Mouse (Mus musculus) thymus, postnatal 25 days (tissue): ENCODE measurements at regions not wholly inside any gene's neighbourhood (a gene's known extent, or its start where the extent isn't known, plus 50 kb on each side); places are given as distances from the start of the nearest gene placed in this dataset.
"Not testable (repeated sequence)": the region's sequence is repeated elsewhere in the genome, so short reads cannot be mapped to it uniquely, and the experiment has no call there.

ENCODE experiments used
- DNase-seq: peaks from one replicate; pipeline ENCODE4 v3.0.0; 2022

DNA sequence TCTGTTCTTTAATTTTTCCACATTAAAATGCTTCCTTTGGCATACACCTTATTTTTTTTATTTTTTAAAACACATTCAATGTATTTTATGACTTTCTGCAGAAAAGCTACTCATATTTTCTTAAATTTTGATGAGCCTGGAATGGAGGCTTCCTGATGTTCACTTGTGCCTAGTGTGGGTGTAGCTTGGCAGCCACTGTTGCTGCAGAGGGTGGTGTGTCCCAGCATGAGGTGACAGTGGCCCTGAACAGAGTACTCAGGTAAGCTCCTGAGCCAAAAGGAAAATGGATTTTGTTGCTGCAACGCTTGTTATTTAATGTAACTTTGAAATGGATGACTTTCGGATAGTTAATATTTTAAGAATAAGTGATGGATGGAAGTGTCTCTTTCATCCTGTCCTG lies 170.6 kb downstream of the Eipr1 start:
- DNase-seq, result no peak

DNA sequence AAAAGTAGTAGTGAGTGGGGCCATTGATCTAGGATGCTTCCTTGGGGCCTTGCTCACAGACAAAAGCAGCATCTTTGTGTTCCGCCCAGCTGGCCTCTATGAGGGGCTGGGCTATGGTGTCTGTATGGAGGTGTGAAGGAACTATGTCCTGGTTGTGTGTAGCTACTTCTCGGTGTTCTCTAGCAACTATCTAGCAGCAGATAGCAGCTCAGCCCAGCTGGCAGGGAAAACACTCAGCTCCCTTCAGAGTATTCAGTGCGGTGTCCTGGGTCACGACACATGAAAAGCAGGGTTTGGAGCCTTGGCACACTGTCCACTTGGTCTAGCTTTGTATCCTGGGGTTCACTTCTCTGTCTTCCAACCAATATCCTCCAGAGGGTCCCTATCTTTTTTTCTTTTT lies 173.6 kb downstream of the Eipr1 start:
- no peak for DNase-seq

DNA sequence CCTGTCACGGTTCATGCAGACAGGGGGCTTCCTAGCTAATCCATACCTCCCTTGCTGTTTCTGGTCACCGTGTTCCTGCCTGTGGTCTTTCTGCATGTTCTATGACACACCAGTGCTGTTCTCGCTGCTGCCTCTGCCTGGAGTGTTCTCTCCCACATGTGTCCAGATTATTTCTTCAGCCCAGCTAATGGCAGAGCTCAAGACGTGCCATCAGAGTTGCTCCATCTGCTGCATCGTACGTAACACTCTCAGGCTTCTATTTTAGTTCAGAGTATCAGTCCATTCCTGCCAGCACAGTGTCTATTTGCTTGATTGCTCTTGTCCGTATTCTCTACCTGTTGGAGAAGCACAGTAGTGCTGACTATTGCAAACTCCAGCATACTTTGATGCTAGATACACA lies 188.3 kb downstream of the Eipr1 start:
- DNase-seq, result no peak

DNA sequence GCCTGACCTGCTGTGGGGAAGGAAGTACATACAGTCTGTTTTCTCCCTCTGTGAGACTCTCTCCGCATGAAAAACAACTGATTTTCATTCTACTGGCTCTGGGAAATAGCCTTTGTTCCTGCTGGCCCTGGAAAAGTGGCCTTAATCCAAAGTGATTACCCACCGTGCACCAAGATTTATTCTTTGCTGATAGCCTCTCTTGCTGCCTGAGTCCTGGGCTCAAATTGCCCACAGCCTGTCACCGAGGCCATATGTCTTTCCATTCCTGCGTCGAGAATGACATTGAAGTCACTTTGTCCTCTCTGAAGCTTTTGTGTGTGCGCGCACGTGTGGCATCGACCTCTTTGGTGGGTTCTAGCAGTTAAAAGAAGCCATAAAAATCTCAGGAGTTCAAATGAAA lies 197.3 kb downstream of the Eipr1 start:
- DNase-seq, result no peak

DNA sequence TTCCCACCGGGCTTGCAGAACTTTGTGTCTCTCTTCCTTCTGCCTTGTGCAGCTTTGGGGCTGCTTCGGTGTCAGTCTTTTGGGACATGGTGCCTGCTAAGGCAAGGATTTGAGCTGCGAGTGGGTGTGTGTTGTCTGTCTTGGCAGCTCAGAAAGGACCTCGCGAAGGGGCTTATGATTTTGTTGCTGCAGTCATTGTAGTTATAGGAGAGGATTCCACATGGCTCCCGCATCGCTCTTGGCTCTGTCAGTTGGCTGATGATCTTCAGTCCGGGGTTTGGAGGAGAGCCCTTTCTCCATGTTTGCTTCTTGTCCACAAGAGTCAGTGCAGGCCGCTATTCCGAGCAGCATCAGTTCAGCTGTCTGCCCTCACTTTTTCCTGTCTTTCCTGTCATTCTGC lies 197.7 kb downstream of the Eipr1 start:
- no peak for DNase-seq

DNA sequence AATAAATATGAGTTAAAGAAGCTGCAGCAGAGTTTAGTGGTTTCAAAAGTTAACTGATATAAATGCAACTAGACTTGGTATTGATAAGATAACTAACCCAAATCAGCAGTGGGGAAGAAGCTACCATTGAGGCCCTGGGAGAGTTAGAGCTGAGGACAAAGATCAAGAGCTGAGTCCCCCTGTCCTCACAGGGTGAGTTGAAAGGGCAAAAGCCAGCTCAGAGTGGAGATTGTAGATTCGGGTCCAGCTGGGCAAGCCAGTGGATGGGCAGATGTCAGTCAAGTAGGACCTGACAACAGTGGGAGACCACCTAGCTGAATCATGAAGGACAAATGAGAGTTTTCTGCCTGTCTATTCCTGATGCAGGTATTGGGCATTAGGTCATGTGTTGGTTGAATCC lies 205.6 kb downstream of the Eipr1 start:
- no peak for DNase-seq

DNA sequence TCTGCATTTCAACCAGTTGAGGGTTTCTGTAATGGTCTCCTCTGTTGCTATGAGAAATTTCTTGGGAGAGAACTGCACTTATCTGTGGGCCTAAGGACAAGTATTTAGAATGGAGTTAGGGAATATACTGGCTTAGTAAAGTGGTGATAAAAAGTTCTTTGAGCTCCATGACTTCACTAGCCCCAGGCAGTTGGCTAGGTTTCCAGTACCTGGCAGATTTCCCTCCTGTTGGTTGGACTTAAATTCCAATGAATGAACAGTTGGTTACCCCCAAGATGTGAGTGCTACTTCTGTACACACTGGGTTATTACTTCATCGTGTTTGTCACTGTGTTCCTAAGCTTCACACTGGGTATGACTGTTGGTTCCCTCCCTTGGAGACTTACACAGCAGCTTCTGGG lies 207.1 kb downstream of the Eipr1 start:
- DNase-seq, result no peak

DNA sequence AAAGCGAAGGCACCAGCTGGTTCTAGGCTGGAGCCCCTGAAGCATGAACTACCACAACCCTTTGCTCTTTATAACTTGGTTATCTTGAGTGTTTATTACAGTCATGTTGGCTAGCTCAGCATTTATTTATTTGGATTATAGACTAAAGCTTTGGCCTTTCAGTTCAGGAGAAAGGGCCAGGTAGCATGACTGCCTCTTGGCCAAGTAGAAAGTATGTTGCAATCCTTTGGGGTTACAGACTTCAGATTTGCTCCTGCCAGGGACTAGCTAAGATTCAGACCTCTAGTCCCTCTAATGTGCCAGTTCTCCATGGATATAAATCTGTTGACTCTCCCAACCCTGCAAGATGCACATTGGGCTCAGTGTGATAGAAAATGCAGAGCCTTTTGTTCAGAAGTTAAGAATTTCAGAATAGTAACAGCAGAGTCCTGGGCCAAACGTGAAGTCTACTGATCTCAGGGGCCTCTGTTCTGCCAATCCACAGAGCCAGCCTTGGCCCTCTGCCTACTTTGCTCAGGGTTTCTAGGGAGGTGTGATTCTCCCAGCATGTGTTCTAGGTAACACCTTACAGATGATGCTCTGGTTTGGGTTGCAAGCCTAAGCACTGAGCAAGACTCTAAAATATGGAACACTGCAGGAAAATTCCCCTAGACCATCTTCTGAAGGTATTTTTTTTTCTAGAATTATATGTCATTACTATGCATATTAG lies 218.2 kb downstream of the Eipr1 start:
- no peak for DNase-seq

DNA sequence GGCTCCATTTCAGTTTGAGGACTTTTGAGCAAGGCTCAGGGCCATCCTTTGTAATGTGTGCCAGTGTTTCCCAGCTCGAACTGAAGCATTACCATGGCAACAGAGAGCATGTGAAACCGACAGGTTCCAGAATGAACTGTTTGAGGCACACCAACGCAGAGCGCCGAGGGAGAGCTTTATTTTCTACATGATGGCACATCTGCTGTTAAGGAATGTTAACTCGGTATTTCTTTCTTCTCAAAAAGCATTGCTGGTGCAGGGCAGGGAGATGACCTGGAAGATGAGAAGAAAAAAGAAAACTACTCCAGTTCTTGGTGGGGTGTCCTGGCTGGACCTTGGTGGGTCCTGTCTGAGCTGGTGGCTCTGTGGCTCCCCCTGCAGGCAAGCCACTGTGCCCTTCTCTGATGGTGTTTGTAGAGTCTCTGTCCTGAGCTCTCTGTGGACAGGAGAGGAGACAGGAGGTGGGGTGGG lies 223.0 kb downstream of the Eipr1 start:
- DNase-seq, result no peak

DNA sequence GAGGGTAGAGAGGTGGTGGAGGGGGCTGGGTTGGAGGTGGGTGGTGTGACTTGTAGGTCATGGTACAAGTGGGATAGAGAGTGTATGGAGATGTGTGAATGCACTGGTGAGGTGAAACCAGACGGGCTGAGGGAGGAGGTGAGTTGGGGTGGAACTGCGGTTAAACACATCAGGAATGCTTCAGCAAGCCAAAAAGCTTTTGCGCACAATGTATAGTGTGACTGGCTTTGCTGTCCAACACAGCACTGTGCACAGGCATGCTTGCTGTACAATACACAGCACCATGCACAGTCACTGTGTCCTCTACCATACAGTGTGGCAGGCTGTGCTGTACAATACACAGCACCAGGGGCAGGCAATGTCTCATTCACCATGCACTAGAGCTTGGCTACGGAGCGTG lies 223.6 kb downstream of the Eipr1 start:
- no peak for DNase-seq

DNA sequence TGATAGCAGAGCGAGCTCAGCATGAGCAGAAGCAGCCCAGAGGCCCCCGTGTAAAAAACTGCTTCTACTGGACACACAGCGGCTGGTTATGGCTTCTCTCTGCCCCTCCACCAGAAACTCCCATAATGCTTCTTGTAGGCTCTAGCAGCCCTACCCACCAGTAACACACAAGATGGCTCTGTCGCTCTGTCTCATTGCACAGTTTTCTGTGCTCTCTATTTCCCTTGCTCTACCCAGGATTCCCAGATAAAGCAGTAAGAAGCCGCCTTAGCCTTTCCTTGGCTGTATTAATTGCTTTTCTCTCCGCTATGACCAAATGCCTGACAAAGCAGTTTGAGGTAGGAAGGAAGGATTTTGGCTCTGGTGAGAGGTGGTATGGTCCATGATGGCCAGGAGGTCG lies 228.1 kb downstream of the Eipr1 start:
- DNase-seq, result no peak

DNA sequence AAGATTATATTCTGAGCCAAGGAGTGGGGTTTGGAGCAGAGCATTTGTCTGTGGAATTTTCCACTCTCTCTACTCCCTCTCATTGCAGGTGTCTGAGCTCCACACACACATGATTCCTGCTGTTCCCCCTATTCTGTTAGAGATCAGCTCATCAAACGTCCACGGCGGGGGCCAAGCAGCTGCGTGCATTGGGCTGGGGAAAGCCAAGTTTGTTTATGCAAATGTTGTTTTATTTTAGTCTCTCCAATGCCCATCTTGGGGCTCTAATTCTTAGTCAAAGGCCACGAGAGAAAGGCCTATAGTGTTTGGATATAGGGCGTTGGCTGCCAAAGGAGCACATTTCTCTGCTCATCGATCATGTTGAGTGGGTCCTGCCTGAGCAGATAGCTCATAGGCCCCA lies 234.6 kb downstream of the Eipr1 start:
- no peak for DNase-seq

DNA sequence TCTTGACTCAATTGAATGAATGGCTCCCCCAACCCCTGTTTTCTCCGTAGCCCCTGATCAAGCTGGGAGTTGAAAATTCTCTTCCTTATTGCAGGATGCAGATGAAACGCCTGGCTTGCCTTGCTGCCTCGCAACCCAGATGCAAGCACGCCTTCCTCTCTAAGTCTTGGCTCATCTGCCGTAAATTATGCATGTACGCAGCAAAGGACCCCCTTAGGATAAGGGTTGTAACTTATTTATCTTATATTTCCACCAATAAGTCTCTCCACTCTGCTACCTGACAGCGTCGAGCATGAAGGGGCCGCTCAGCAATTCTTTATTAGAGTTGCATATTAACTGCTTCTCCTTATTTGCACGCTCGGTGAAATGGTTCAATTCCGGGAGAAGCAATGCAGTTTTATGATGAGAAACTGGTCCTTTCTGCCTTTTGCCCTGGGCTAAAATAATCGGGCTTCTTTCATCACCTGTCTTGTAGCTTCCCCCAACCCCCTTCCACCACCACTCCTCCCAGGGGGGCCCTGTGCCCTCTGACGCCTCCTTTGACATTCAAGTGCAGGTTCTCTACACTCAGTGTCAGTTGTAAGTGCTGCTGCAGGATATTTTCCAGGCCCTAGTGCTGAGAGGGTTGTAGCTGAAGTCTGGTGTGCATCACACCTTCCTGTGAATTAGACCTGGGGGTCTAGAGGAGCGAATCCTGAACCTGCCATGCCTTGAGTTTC lies 246.0 kb downstream of the Eipr1 start:
- no peak for DNase-seq

DNA sequence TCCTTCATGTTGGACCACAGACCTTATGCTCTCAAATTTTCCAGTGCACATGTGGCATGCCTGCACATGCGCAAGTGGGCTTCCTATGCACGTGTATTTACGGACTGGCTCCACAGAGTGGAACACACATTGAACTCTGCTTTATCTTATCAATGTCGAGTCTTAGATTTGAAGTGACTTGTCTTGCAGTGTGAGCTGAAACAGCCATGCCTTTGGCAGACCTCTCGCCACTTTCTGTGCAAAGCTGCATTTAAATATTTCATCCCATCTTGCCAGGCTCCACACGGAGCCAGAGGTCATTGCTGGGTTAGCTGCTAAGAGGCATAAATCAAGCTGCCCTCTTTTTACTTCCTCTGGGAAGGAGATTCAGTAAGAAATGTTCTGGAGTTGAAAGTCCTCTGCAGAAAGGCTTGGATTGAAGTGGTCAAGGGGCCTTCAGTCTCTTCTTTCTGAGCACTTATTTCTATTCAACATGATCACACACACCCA lies 248.4 kb downstream of the Eipr1 start:
- DNase-seq, result no peak

DNA sequence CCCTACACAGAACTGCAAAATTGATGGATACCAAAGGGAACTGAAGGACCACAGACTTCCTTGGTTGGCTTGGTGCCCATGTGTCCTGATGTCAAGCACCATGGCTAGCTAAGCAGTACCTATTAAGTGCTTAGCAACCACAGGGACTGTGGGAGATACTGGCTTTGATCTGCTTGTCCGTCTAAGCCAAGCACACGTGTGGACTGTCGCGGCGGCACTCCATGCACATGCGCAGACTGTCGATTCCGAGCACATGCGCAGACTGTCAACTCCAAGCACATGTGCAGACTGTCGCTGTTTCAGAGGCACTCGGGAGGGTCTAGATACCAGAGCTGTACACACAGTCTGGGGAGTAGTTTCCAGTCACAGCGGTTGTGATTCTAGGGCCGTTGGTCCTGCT lies 252.9 kb downstream of the Eipr1 start:
- DNase-seq, result no peak

DNA sequence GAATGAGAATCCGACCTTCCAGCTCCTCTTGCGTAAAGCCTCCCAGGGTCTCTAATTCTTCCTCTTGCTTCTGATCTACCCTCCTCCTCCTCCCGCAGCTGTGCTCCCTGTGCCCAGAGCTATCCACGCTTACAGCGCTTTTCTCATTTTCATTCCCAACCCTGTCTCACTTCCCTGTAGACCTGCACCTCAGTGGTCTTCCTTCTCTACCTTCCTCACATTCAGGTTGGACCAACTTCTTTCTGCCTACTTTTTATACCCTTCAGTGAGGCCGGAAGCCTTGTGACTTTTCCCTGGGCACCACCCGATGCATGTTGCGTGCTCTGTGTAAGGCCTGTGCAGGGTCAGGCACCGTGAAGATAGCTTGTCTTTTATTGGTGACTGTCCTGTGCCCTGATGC lies 263.0 kb downstream of the Eipr1 start:
- no peak for DNase-seq

DNA sequence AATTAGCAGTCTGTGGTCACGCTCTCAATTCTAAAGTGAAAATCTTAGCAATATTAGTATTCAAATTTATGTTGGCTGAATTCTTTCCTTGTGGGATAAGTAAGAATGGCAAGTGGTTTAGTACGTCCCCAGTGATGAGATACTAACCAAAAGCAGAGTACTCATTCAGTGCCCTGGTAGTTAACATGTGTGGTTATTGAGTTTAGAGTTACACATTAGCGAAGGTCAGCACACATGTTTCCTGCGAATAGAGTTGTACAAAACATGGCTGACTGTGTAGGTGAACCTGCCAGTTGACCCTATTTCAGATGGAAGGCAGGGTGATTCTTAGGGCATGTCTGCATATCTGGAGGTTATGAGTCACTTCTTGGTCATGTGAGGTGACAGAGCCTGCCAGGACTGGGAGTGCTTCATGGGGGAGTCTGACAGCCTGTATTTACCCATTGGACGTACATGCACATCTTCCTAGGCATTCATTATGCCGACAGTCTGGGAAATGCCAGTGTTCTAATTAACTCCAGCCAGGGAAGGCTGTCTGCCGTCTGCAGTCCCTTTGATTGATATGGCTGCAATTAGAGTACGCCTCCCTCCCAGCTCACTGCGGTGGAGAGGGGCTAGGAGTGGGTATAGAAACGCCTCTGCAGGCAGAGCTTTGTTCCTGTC lies 263.7 kb downstream of the Eipr1 start:
- no peak for DNase-seq

DNA sequence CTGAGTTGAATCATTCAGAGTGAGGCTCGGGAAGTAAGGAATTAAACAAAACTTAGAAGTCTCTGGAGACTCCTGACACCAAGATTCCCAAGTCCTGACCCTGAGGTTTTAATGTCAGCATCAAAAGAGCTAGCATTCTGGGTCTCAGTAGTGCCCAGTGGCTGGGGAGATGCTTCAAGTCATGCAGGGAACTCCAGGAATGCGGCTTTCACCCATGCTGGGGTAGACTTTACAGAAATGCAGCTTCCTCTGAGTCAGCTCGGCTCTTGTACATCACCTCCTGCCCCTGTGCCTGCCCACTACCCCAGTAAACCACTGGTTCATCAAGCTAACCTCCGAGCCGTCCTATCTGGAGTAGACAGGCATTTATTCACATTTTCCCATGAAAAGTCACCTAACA lies 269.5 kb downstream of the Eipr1 start:
- no peak for DNase-seq

DNA sequence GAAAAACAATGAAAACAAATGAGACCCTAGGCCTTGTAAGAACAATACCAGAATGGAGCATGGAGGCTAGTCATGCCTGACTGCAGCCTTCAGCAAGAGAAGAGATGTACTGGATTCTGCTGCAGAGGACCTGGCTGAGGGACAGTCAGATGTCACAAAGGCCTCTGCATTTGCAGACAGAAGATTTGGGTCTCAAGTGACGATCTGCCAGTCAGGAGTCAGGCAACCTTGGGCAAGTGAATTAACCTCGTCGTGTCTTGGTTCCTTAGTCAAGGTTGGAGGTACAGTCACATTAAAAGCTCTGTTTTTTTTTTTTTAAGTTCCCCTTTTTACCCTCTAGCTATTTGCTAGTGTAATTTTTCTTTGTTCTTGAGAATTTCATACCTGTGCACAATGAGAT lies 276.6 kb downstream of the Eipr1 start:
- DNase-seq, result no peak

DNA sequence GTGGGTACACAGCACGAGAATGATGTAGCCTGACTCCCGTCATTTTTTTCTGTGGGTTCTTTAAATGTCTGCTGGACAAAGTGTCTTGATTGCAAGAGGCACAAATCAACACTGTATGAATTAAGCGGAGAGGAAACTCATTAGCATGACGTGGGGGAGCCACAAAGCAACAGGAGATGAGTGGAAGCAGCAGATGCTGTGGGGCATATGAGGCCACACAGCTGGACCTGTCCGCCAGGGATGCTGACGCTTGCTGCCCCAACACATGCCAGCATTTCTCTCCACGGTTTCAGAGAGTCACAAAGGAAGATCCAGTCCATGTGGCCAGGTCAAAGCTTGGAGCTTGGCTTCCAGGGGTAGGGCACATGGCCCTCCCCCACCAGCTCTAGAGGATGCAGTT lies 277.9 kb downstream of the Eipr1 start:
- DNase-seq, result no peak

DNA sequence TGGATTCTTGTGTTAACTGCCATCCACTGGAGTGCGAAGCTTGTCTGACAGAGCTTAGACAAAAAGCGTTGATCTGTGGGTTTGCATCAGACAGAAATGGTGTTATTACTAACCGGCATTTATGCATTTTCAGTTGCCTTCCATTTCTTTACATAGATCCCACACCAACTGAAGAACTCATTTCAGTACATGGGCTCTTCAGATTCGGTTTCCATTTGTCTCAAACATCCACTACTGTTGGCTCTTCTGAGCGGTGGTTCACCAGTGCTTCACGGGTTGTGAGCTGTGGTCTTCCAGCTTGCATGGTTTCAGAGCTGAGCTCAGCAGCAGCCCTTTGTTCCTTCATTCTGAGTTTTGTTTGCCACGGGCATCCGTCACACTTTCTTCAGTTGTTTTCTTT lies 294.4 kb downstream of the Eipr1 start:
- no peak for DNase-seq

DNA sequence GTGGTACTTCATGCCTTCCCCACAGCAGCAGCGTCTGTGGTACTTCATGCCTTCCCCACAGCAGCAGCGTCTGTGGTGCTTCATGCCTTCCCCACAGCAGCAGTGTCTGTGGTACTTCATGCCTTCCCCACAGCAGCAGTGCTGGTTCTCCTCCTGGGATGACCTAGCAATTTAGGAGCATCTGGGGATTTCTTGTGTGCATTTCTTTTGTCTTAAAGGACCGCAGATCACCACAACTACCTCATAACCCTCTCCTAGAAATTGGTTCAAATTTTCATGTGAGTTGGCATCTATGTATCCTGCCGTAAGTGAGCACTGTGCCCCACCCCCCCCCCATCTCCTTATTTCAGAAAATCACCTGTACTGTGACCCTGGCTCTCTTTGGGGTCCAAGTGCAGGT lies 297.0 kb downstream of the Eipr1 start:
- not testable (repeated sequence) for DNase-seq

DNA sequence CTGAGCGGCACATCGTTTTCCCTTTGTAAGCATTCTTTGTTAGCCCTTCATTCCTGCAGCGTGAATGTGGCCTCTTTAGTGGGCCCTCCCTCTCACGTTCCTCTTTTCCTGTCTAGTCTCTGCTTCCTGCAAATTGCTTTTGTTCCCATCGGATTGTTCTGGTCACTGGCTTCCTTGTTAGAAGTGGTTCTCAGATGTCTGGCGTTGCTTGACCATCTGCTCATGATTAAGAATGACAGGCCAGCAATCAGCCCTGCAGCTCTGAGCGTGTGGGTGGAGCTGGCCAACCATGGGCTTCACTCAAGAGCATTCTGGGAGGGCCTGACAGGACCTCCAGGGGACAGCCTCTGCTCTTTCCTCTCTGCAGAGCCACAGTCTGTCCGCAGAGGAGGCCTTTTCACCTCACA lies 297.5 kb downstream of the Eipr1 start:
- DNase-seq, result no peak

DNA sequence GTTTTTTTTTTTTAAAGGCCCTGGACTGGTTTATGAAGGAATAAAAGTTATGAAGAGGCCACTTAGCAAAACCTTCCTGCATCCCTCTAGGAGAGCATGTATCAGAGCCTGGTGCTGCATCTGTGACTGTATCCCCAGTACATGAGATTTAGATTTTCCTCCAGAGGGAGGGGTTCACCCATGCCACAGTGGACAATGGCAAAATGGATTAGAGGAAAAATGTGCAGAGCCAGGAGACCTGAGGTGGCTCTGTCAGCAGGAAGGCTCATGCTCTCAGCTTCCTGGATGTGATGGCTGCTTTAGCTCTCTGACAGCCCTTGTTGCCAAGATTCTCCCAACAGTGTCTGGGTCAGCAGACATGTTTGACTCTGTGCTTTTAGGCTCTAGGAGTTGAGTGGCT lies 298.2 kb downstream of the Eipr1 start:
- DNase-seq, result no peak
